Mouse (Mus musculus): ENCODE data around the gene Gas2l2.

Gas2l2 gene

DNA sequence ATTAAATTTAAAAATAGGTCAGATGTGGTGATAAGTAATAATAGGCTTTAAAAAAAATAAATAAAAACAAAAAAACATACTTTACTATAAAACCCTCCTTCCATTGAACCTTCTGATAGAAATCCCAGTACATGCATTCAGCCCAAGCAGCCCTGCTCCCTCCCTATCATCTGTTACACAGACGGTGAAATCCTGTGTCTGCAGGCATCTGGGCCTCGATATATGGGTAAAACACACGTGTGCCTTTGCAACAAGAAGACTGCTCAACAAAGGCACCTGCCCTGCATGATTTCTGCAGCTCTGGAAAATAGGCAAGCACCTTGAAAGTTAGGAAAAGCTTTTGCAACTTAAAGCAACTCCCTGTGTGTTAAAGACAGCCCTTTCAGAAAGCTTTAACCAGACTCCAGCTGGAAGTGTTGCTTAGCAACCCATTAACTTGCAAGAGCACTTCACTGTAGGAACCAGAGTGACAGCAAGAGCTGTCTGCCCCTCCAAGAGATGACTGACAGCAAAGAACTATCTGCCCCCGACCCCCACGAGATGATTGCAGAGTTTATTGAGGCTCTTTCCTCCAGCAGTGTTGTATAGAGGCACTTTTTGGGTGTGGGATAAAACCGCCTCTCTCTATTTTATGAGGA, 34.3 kb downstream of the Gas2l2 start:
- no peak for DNase-seq (ENCODE audit: low spot score in 2 of 2)

- no peak for DNase-seq (ENCODE audit: low spot score in 2 of 2)
These were observed 36.2 kb downstream of the Gas2l2 start for GRCm38 (mm10) chr11:83393062-83393461.

DNA sequence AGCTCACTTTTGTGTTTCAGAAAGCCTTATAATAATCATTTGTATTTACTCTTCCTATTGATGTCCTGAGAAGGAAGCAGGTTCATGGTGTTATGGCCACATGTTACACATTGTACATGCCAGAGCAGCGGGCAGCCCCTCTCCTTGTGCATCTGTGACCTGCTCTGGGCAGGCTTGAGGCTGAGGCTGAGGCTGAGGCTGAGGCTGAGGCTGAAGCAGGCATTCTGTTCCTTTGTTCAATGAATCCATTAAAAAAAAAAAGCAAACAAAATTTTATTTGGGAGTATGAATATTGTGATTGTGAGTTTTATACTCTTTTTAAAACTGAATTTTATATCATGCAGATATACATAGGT, 45.7 kb downstream of the Gas2l2 start:
- no peak for DNase-seq (ENCODE audit: low spot score in 2 of 2)

- DNase-seq (ENCODE audit: low spot score in 2 of 2), result no peak
These were observed 46.3 kb downstream of the Gas2l2 start for GRCm38 (mm10) chr11:83382876-83383531.

- no peak for DNase-seq (ENCODE audit: low spot score in 2 of 2)
These were observed 49.4 kb downstream of the Gas2l2 start for GRCm38 (mm10) chr11:83379745-83380341.
